Mouse (Mus musculus) testis, postnatal 10 days (tissue): ENCODE data around the gene Tas2r136.

Experiments used
- DNase-seq: peaks from one replicate; pipeline ENCODE4 v3.0.0; 2021; ENCODE audit warnings: low spot score

Gene Tas2r136

DNA sequence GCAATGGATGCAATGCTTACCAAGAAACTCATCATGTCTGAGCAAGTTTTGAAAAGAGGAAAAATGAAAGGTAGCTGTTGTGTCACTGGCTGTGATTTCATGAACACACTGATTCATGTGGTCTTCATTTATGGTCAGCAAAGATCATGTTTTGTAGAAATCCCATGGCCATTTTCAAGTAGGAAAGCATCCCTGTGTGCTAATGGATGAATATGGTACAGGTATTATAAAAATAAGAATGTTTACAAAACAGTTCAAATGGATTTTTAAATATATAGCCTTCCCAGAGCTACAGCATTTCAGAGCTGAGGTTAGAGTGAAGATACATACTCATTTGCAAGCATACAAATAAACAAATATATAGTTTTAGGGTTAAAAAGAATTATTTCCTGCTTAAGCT is at the start of gene Tas2r136:
Tas2r136 (minus strand) TSS at position 101 of the 400 bp plus-strand sequence.
- no peak for DNase-seq

DNA sequence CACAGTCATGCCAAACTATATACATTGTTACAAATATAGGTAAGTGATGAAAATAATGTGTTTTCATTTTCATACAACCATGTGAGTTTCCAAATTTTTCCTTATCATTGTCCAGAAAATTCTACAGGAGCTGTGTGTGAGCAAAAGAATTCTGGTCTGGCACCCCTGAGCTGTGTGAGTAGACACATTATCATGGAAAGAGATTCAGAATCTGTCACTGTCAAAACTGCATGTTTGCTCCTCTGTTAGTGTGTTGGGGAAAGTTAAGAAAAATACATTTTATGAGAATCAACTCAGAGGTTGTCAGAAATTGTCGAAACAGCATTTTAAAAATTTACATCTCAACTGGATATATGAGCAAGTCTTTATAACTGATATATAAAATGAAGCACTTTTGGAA is 24.6 kb upstream of the Tas2r136 start, which contains the start of gene Tas2r117:
Tas2r117 (plus strand) TSS at position 301 of the 400 bp plus-strand sequence.
- DNase-seq = no peak

DNA sequence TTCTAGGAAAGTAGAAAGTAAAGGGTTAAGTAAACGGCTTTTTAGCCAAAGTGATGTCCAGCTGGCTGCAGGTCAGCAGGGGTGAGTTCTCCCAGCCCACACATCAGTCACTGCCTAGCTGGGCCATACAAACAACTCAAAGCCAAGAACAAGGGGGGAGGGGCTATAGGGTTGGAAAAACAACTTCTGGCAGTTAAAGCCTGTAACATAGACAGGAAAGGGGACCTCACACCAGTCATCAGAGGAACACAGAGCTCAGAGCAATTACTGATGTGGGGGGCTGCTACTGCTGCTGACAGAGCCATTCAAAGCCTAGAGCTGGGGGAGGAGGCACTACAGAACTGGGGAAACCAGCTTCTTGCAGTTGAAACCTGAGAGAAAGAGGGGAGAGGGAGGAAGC is 17.4 kb upstream of the Tas2r136 start:
- DNase-seq = no peak

DNA sequence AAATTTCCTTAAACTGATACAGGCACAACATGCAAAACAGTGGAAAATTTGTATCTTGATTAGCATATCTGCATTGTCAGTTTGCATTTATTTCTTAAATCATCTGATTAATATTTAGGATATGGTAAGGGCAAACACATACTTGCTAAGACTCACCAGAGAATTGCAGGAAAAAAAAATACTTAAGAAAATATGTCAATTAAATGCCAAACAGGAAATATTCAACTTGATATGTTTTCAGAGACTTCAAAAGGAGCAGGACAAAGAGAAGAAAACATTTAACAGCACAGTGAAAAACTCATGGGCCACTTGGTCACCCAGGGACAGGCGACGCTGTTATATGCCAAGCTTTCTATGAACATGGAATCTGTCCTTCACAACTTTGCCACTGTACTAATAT is 16.1 kb downstream of the Tas2r136 start, which contains the start of gene Tas2r102:
Tas2r102 (plus strand) TSS at position 301 of the 400 bp plus-strand sequence.
- DNase-seq = no peak

DNA sequence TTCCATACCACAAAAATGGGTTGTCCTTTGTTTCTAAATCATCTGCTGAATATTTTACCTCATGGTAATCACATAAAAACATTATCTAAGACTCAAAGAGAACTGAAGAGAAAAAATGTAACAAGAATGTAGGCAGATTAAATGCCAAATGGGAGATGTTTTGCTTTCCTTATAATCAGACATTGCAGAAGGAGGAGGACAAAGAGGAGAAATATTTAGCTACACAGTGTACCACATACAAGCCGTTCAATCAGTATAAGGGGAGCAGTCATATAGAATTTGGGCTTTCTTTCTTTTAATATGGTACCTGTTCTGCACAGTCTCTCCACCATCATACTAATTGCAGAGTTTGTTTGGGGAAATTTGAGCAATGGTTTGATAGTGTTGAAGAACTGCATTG is 23.5 kb downstream of the Tas2r136 start, which contains the start of gene Tas2r124:
Tas2r124 (plus strand) TSS at position 301 of the 400 bp plus-strand sequence.
- no peak for DNase-seq

DNA sequence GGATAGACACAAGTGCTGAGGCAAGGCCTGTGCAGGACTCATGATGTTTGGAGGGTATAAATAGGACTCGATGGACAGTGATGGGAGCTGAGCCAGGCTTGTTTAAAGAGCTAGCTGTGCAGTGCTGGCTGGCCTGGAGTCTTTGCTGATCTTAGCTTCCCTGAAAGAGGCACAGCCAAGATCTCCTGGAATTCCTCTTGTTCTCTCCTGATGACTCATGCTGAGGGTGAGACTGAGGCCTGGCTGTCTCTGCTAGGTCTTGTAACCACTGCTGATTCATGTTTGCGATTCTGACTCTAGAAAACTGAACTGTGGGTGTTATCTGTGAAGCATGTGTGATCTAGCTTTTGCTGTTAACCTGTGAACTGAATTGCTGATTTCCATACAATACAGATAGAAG is 27.8 kb downstream of the Tas2r136 start:
- no peak for DNase-seq

DNA sequence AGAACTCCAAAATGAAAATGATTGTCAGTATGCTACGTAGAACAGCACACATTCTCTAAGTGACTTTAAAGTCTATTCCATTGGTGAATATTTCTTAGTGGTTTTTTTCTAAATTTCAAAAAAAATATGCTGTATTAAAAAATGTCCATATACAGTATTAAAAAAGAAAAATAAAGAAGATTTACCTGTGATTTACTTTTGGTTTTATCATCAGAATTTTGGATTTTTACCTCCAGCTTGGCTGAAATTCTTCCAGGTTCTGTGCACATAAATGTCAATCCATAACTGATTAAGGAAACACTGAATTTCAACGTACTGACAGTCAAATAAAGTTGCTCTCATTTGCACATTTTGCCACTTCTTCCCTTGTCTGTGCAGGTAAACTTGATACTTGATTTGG is 40.0 kb downstream of the Tas2r136 start, which contains the start of gene Tas2r115:
Tas2r115 (minus strand) TSS at position 101 of the 400 bp plus-strand sequence.
- no peak for DNase-seq
